Mouse (Mus musculus) embryonic facial prominence, embryonic 10.5 days (tissue): ENCODE measurements around the gene Ncf1. TPM values are rescaled to one million over a fixed set of nuclear protein-coding genes. Genes with fewer than 3 reads are reported as not detected.

Source experiments
- DNase-seq: peaks from one replicate; pipeline ENCODE4 v3.0.0-alpha.2; 2017; ENCODE audit warnings: low spot score
- H3K27ac ChIP-seq: fragments of 300-500 bp; sonication (generic); replicated peaks from 2 replicates; pipeline ENCODE4 v1.5.1; 2016; ENCODE audit warnings: mild to moderate bottlenecking
- H3K27me3 ChIP-seq: fragments of 300-500 bp; sonication (generic); replicated peaks from 2 replicates; pipeline ENCODE4 v1.6.1; 2016; ENCODE audit warnings: low read depth, mild to moderate bottlenecking; ENCODE audit not compliant: poor library complexity, severe bottlenecking
- H3K36me3 ChIP-seq: fragments of 300-500 bp; sonication (generic); replicated peaks from 2 replicates; pipeline ENCODE4 v1.6.1; 2016; ENCODE audit warnings: mild to moderate bottlenecking, moderate library complexity
- H3K4me1 ChIP-seq: fragments of 300-500 bp; sonication (generic); 2 replicates; pipeline ENCODE4 v1.6.1; 2016
- H3K4me3 ChIP-seq: fragments of 300-500 bp; sonication (generic); 2 replicates; pipeline ENCODE4 v1.5.1; 2016; ENCODE audit warnings: mild to moderate bottlenecking, moderate library complexity
- H3K9me3 ChIP-seq: fragments of 300-500 bp; sonication (generic); 2 replicates; pipeline ENCODE4 v1.6.1; 2016; ENCODE audit warnings: mild to moderate bottlenecking
- WGBS: fragments of 180-500 bp; shearing (Covaris S2); methylation state at CpG from one replicate; pipeline ENCODE4 v1.1.7; 2016; 5-methylcytosine and 5-hydroxymethylcytosine counted together
- polyA plus RNA-seq: library from polyadenylated mRNA; unstranded; fragments of >200 nt; fragmentation: Nextera tagmentation; extraction: Ambion mirVana; gene quantifications from 2 replicates; pipeline ENCODE4 v1.2.1, GENCODE M21; 2016

The Ncf1 gene
- polyA plus RNA-seq, 1 experiment from 2014 or later = 1.8 TPM

GRCm38 (mm10) chr5:134225110-134225901 is 4.1 kb downstream of the Ncf1 start:
- no peaks in the 10 kb centered on the region for H3K9me3 ChIP-seq
- peaks cover 31% of the 10 kb centered on the region for H3K27me3 ChIP-seq
- H3K4me1 ChIP-seq = peaks cover 41% of the 10 kb centered on the region
- no peak for DNase-seq
- H3K36me3 ChIP-seq = no peaks in the 10 kb centered on the region
- WGBS = 82% methylated on average over 30 of the region's 30 CpGs
- no peak overlapping the region for H3K4me3 ChIP-seq
- H3K27ac ChIP-seq = no peak overlapping the region

GRCm38 (mm10) chr5:134221708-134222150 is 7.7 kb downstream of the Ncf1 start:
- 2% methylated on average over 36 of the region's 36 CpGs for WGBS
- Histone ChIP-seq H3K36me3 (peaks cover 9% of the 10 kb centered on the region), H3K27ac (peak overlapping the region; percentile 72), H3K27me3 (peaks cover 34% of the 10 kb centered on the region), H3K4me3 (peak overlapping the region; percentile 60), H3K9me3 (no peaks in the 10 kb centered on the region), H3K4me1 (peaks cover 27% of the 10 kb centered on the region)
- peak; percentile 62 for DNase-seq

GRCm38 (mm10) chr5:134221278-134221677 is 8.1 kb downstream of the Ncf1 start:
- no peak overlapping the region for H3K27ac ChIP-seq
- DNase-seq = no peak
- no peaks in the 10 kb centered on the region for H3K9me3 ChIP-seq
- H3K27me3 ChIP-seq = peaks cover 34% of the 10 kb centered on the region
- H3K4me3 ChIP-seq = peak overlapping the region; percentile 60
- peaks cover 22% of the 10 kb centered on the region for H3K4me1 ChIP-seq
- peaks cover 13% of the 10 kb centered on the region for H3K36me3 ChIP-seq
- 42% methylated on average over 4 of the region's 4 CpGs for WGBS

- peaks cover 17% of the 10 kb centered on the region for H3K36me3 ChIP-seq
- H3K9me3 ChIP-seq = no peaks in the 10 kb centered on the region
- WGBS = 90% methylated on average over 7 of the region's 7 CpGs
- H3K27ac ChIP-seq = no peak overlapping the region
- DNase-seq = no peak
- H3K4me1 ChIP-seq = peaks cover 14% of the 10 kb centered on the region
- no peak overlapping the region for H3K4me3 ChIP-seq
- H3K27me3 ChIP-seq = peaks cover 28% of the 10 kb centered on the region
Measured at GRCm38 (mm10) chr5:134217900-134218299, 11.5 kb downstream of the Ncf1 start.

GRCm38 (mm10) chr5:134214021-134214806 is 15.2 kb downstream of the Ncf1 start:
- H3K4me1 ChIP-seq = peaks cover 7% of the 10 kb centered on the region
- no peak overlapping the region for H3K27ac ChIP-seq
- H3K27me3 ChIP-seq = no peaks in the 10 kb centered on the region
- 85% methylated on average over 12 of the region's 12 CpGs for WGBS
- no peaks in the 10 kb centered on the region for H3K9me3 ChIP-seq
- no peak for DNase-seq
- peaks cover 25% of the 10 kb centered on the region for H3K36me3 ChIP-seq
- H3K4me3 ChIP-seq = no peak overlapping the region

GRCm38 (mm10) chr5:134209931-134210554 is 19.4 kb downstream of the Ncf1 start:
- H3K4me1 ChIP-seq = peaks cover 7% of the 10 kb centered on the region
- H3K27me3 ChIP-seq = no peaks in the 10 kb centered on the region
- 74% methylated on average over 11 of the region's 11 CpGs for whole genome bisulfite sequencing
- H3K36me3 ChIP-seq = peaks cover 14% of the 10 kb centered on the region
- no peak overlapping the region for H3K27ac ChIP-seq
- DNase-seq = no peak
- no peak overlapping the region for H3K4me3 ChIP-seq
- H3K9me3 ChIP-seq = 0 out of 2 replicates have a peak, but pooled peaks cover 5% of the 10 kb centered on the region

GRCm38 (mm10) chr5:134206721-134207120 is 22.7 kb downstream of the Ncf1 start:
- peaks cover 25% of the 10 kb centered on the region for H3K36me3 ChIP-seq
- no peaks in the 10 kb centered on the region for H3K27me3 ChIP-seq
- 0 out of 2 replicates have a peak, but pooled peaks cover 5% of the 10 kb centered on the region for H3K9me3 ChIP-seq
- H3K4me1 ChIP-seq = peaks cover 7% of the 10 kb centered on the region
- 87% methylated on average over 10 of the region's 10 CpGs for WGBS
- no peak overlapping the region for H3K27ac ChIP-seq
- no peak overlapping the region for H3K4me3 ChIP-seq
- no peak for DNase-seq

GRCm38 (mm10) chr5:134193664-134194063 is 35.8 kb downstream of the Ncf1 start:
- no peak overlapping the region for H3K27ac ChIP-seq
- no peak overlapping the region for H3K4me3 ChIP-seq
- DNase-seq = no peak
- H3K27me3 ChIP-seq = no peaks in the 10 kb centered on the region
- H3K36me3 ChIP-seq = peaks cover 37% of the 10 kb centered on the region
- no peaks in the 10 kb centered on the region for H3K4me1 ChIP-seq
- 90% methylated on average over 8 of the region's 8 CpGs for WGBS
- no peaks in the 10 kb centered on the region for H3K9me3 ChIP-seq

- Histone ChIP-seq H3K36me3 (no peaks in the 10 kb centered on the region; the same call in 1 of the 2 replicates), H3K27ac (no peak overlapping the region), H3K4me3 (no peak overlapping the region), H3K27me3 (no peaks in the 10 kb centered on the region), H3K4me1 (peaks cover 5% of the 10 kb centered on the region), H3K9me3 (no peaks in the 10 kb centered on the region)
- no peak for DNase-seq
- WGBS = 90% methylated on average over 7 of the region's 7 CpGs
Measured at GRCm38 (mm10) chr5:134188571-134188970, 40.9 kb downstream of the Ncf1 start.

GRCm38 (mm10) chr5:134186961-134187731 is 42.3 kb downstream of the Ncf1 start:
- Histone ChIP-seq H3K27ac (no peak overlapping the region), H3K4me1 (peaks cover 19% of the 10 kb centered on the region), H3K4me3 (no peak overlapping the region), H3K27me3 (no peaks in the 10 kb centered on the region), H3K9me3 (no peaks in the 10 kb centered on the region), H3K36me3 (no peaks in the 10 kb centered on the region)
- WGBS = 66% methylated on average over 4 of the region's 4 CpGs
- DNase-seq = peak; percentile 76

GRCm38 (mm10) chr5:134186059-134186458 is 43.4 kb downstream of the Ncf1 start:
- no peaks in the 10 kb centered on the region for H3K27me3 ChIP-seq
- WGBS = 87% methylated on average over 3 of the region's 3 CpGs
- no peak for DNase-seq

More at GRCm38 (mm10) chr5:134186059-134186458, 43.4 kb downstream of the Ncf1 start:
- no peak overlapping the region for H3K27ac ChIP-seq
- peaks cover 26% of the 10 kb centered on the region for H3K4me1 ChIP-seq
- no peaks in the 10 kb centered on the region for H3K36me3 ChIP-seq
- no peak overlapping the region for H3K4me3 ChIP-seq
- no peaks in the 10 kb centered on the region for H3K9me3 ChIP-seq
